Mouse (Mus musculus) myocyte (in vitro differentiated cells): ENCODE results near the gene Sptlc2.

Experiments used
- CEBPB ChIP-seq: IDR thresholded peaks from 2 replicates; pipeline ENCODE4 v1.6.1; 2011; ENCODE audit warnings: mild to moderate bottlenecking, moderate library complexity; ENCODE audit not compliant: poor library complexity, insufficient read depth, severe bottlenecking
- MAX ChIP-seq: IDR thresholded peaks from one replicate; pipeline ENCODE4 v1.6.1; 2011; ENCODE audit warnings: low read depth, mild to moderate bottlenecking, control low read depth
- MYOD1 ChIP-seq, 3 experiments: IDR thresholded peaks; one replicate each; pipeline ENCODE4 v1.6.1; 2011; ENCODE audit warnings: control low read depth in 2 of 3, low read depth in 2 of 3, mild to moderate bottlenecking in 2 of 3, moderate library complexity in 1 of 3; ENCODE audit not compliant: insufficient read length in 2 of 3, control insufficient read depth in 1 of 3
- POLR2A ChIP-seq: IDR thresholded peaks from one replicate; pipeline ENCODE4 v1.6.1; 2011; ENCODE audit warnings: low read depth, mild to moderate bottlenecking, control low read depth, moderate library complexity; ENCODE audit not compliant: insufficient read length
- POLR2AphosphoS2 ChIP-seq: IDR thresholded peaks from one replicate; pipeline ENCODE4 v1.6.1; 2011; ENCODE audit warnings: low read depth, control low read depth; ENCODE audit not compliant: insufficient read length
- SRF ChIP-seq: IDR thresholded peaks from one replicate; pipeline ENCODE4 v1.6.1; 2011; ENCODE audit warnings: low read depth; ENCODE audit not compliant: control insufficient read depth, insufficient read length
- TCF3 ChIP-seq: IDR thresholded peaks from one replicate; pipeline ENCODE4 v1.6.1; 2011; ENCODE audit warnings: low read depth, control low read depth; ENCODE audit not compliant: insufficient read length
- USF1 ChIP-seq: IDR thresholded peaks from one replicate; pipeline ENCODE4 v1.6.1; 2011; ENCODE audit warnings: low read depth, mild to moderate bottlenecking, control low read depth, moderate library complexity

DNA sequence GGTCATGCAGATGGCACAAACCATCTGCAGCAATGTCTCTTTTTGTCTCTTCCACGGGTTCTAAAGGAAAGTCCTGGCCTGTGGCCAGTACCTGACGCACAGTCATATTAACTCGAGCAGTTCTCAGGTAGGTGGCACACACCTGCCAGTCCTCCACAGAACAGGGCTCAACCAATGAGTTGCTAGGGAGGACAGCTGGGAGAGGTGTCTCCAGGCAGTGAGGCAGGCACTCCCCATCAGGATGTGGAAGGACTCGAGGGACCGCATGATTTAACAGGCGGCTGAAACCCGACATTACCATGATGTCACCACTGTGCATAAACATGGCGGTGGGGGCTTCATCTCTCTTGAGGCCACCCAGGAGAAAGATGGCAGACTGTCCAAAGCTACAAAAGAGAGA, 40.7 kb upstream of the Sptlc2 start:
- TF ChIP-seq POLR2A (no peak), MAX (no peak), USF1 (no peak), SRF (no peak), CEBPB (no peak), MYOD1 (IDR thresholded peaks at IDR 0.05; ENCODE audit: control insufficient read depth in 1 of 3, insufficient read length in 2 of 3, low read depth in 2 of 3) (no peak), POLR2AphosphoS2 (no peak), TCF3 (no peak)
